Mouse (Mus musculus) heart, embryonic 16.5 days (tissue): ENCODE measurements at regions not wholly inside any gene's neighbourhood (a gene's known extent, or its start where the extent isn't known, plus 50 kb on each side); places are given as distances from the start of the nearest gene placed in this dataset.

ENCODE experiments used
- ATAC-seq: fragments of 200-750 bp; cut with Nextera tagmentation; replicated peaks from 2 replicates; pipeline ENCODE4 v1.8.0; 2017; ENCODE audit warnings: moderate number of reproducible peaks; ENCODE audit not compliant: insufficient read depth, low FRiP score; ENCODE audit errors: extremely low read depth
- H3K27ac ChIP-seq: fragments of 300-500 bp; sonication (generic); 2 replicates; pipeline ENCODE4 v1.5.1; 2014; ENCODE audit warnings: mild to moderate bottlenecking, low read length, control low read depth, moderate library complexity
- H3K27me3 ChIP-seq: fragments of 300-500 bp; sonication (generic); 2 replicates; pipeline ENCODE4 v1.6.1; 2014; ENCODE audit warnings: low read length, mixed read lengths; ENCODE audit not compliant: control insufficient read depth, insufficient read depth
- H3K36me3 ChIP-seq: fragments of 300-500 bp; sonication (generic); 2 replicates; pipeline ENCODE4 v1.6.1; 2014; ENCODE audit not compliant: control insufficient read depth, insufficient read depth
- H3K4me1 ChIP-seq: fragments of 300-500 bp; sonication (generic); 2 replicates; pipeline ENCODE4 v1.6.1; 2014; ENCODE audit warnings: low read length, mixed read lengths; ENCODE audit not compliant: control insufficient read depth, insufficient read depth
- H3K4me2 ChIP-seq: fragments of 300-500 bp; sonication (generic); 2 replicates; pipeline ENCODE4 v1.6.1; 2014; ENCODE audit warnings: low read depth, mild to moderate bottlenecking, control low read depth, low read length
- H3K4me3 ChIP-seq: fragments of 300-500 bp; sonication (generic); 2 replicates; pipeline ENCODE4 v1.5.1; 2014; ENCODE audit warnings: mild to moderate bottlenecking, control low read depth, low read length
- H3K9ac ChIP-seq: fragments of 300-500 bp; sonication (generic); 2 replicates; pipeline ENCODE4 v1.6.1; 2014; ENCODE audit warnings: low read length, control low read depth
- H3K9me3 ChIP-seq: fragments of 300-500 bp; sonication (generic); replicated peaks from 2 replicates; pipeline ENCODE4 v1.6.1; 2016; ENCODE audit warnings: low read length; ENCODE audit not compliant: control insufficient read depth
- WGBS: fragments of 180-500 bp; shearing (Covaris S2); extraction: QIAGEN DNeasy Blood & Tissue Kit; methylation state at CpG from one replicate; pipeline ENCODE4 v1.1.7; 2014; 5-methylcytosine and 5-hydroxymethylcytosine counted together

- Histone ChIP-seq H3K9ac (no peak overlapping the region), H3K27ac (no peak overlapping the region), H3K9me3 (no peaks in the 10 kb centered on the region), H3K4me1 (no peaks in the 10 kb centered on the region), H3K27me3 (no peaks in the 10 kb centered on the region), H3K4me3 (no peak overlapping the region), H3K36me3 (no peaks in the 10 kb centered on the region), H3K4me2 (no peak overlapping the region)
- WGBS = 67% methylated on average over 3 of the region's 3 CpGs
- ATAC-seq = no peak
Observed at GRCm38 (mm10) chr11:44083716-44084115, 182.7 kb upstream of the Adra1b start.

GRCm38 (mm10) chr11:44086951-44087350 is 185.9 kb upstream of the Adra1b start:
- no peak overlapping the region for H3K4me3 ChIP-seq
- H3K9ac ChIP-seq = no peak overlapping the region
- H3K4me2 ChIP-seq = no peak overlapping the region
- H3K36me3 ChIP-seq = no peaks in the 10 kb centered on the region
- no peaks in the 10 kb centered on the region for H3K9me3 ChIP-seq
- 63% methylated on average over 2 of the region's 2 CpGs for WGBS
- no peaks in the 10 kb centered on the region for H3K4me1 ChIP-seq
- no peaks in the 10 kb centered on the region for H3K27me3 ChIP-seq
- ATAC-seq = no peak
- no peak overlapping the region for H3K27ac ChIP-seq

- peaks cover 4% of the 10 kb centered on the region for H3K9me3 ChIP-seq
- no peak for ATAC-seq
- H3K9ac ChIP-seq = no peak overlapping the region
- H3K27ac ChIP-seq = no peak overlapping the region
- no peaks in the 10 kb centered on the region for H3K27me3 ChIP-seq
- H3K36me3 ChIP-seq = no peaks in the 10 kb centered on the region
- H3K4me2 ChIP-seq = no peak overlapping the region
- WGBS = 84% methylated on average over 9 of the region's 9 CpGs
- no peaks in the 10 kb centered on the region for H3K4me1 ChIP-seq
- no peak overlapping the region for H3K4me3 ChIP-seq
Observed at GRCm38 (mm10) chr11:44089514-44089913, 188.5 kb upstream of the Adra1b start.

- Histone ChIP-seq H3K27ac (no peak overlapping the region), H3K4me1 (no peaks in the 10 kb centered on the region), H3K4me2 (no peak overlapping the region), H3K9me3 (peaks cover 4% of the 10 kb centered on the region), H3K9ac (no peak overlapping the region), H3K36me3 (no peaks in the 10 kb centered on the region), H3K27me3 (no peaks in the 10 kb centered on the region), H3K4me3 (no peak overlapping the region)
- 59% methylated on average over 4 of the region's 4 CpGs for WGBS
- no peak for ATAC-seq
Observed at GRCm38 (mm10) chr11:44095280-44095679, 194.3 kb upstream of the Adra1b start.

- H3K9me3 ChIP-seq = no peaks in the 10 kb centered on the region
- no peaks in the 10 kb centered on the region for H3K4me1 ChIP-seq
- H3K4me2 ChIP-seq = no peak overlapping the region
- no peaks in the 10 kb centered on the region for H3K27me3 ChIP-seq
- no peak for ATAC-seq
- no peak overlapping the region for H3K4me3 ChIP-seq
- 81% methylated on average over 5 of the region's 5 CpGs for WGBS
- no peak overlapping the region for H3K9ac ChIP-seq
- H3K36me3 ChIP-seq = no peaks in the 10 kb centered on the region
- H3K27ac ChIP-seq = no peak overlapping the region
Observed at GRCm38 (mm10) chr11:44103188-44103840, 202.3 kb upstream of the Adra1b start.

- H3K4me3 ChIP-seq = no peak overlapping the region
- no peaks in the 10 kb centered on the region for H3K27me3 ChIP-seq
- no peak for ATAC-seq
- no peaks in the 10 kb centered on the region for H3K9me3 ChIP-seq
- H3K4me2 ChIP-seq = no peak overlapping the region
- no peak overlapping the region for H3K27ac ChIP-seq
- H3K4me1 ChIP-seq = no peaks in the 10 kb centered on the region
- no peaks in the 10 kb centered on the region for H3K36me3 ChIP-seq
- no peak overlapping the region for H3K9ac ChIP-seq
Observed at GRCm38 (mm10) chr11:44103841-44104191, 202.8 kb upstream of the Adra1b start.

- no peak overlapping the region for H3K27ac ChIP-seq
- H3K9me3 ChIP-seq = no peaks in the 10 kb centered on the region
- no peak for ATAC-seq
- H3K4me3 ChIP-seq = no peak overlapping the region
- no peak overlapping the region for H3K4me2 ChIP-seq
- H3K9ac ChIP-seq = no peak overlapping the region
- no peaks in the 10 kb centered on the region for H3K36me3 ChIP-seq
- 87% methylated on average over 1 of the region's 1 CpGs for WGBS
- H3K4me1 ChIP-seq = no peaks in the 10 kb centered on the region
- H3K27me3 ChIP-seq = no peaks in the 10 kb centered on the region
Observed at GRCm38 (mm10) chr11:44106231-44106630, 205.2 kb upstream of the Adra1b start.

GRCm38 (mm10) chr11:44111525-44111924 is 210.5 kb upstream of the Adra1b start:
- no peaks in the 10 kb centered on the region for H3K27me3 ChIP-seq
- 69% methylated on average over 5 of the region's 5 CpGs for WGBS

GRCm38 (mm10) chr11:44127088-44127487 is 226.1 kb upstream of the Adra1b start:
- Histone ChIP-seq H3K27me3 (no peaks in the 10 kb centered on the region), H3K4me3 (no peak overlapping the region), H3K4me1 (peaks cover 8% of the 10 kb centered on the region), H3K27ac (no peak overlapping the region), H3K4me2 (no peak overlapping the region), H3K9me3 (no peaks in the 10 kb centered on the region), H3K9ac (no peak overlapping the region), H3K36me3 (no peaks in the 10 kb centered on the region)
- 35% methylated on average over 9 of the region's 9 CpGs for WGBS
- no peak for ATAC-seq

More at GRCm38 (mm10) chr11:44111525-44111924, 210.5 kb upstream of the Adra1b start:
- no peaks in the 10 kb centered on the region for H3K4me1 ChIP-seq
- no peak overlapping the region for H3K4me2 ChIP-seq
- no peak overlapping the region for H3K4me3 ChIP-seq
- H3K9ac ChIP-seq = no peak overlapping the region
- H3K36me3 ChIP-seq = no peaks in the 10 kb centered on the region
- ATAC-seq = no peak
- H3K27ac ChIP-seq = no peak overlapping the region
- no peaks in the 10 kb centered on the region for H3K9me3 ChIP-seq
